Mouse (Mus musculus) heart, postnatal 14 days (tissue): ENCODE results near the gene Rgs8. TPM values are rescaled to one million over a fixed set of nuclear protein-coding genes. Genes with fewer than 3 reads are reported as not detected.

Experiments used
- DNase-seq, 2 experiments: peaks; one replicate each; pipeline ENCODE4 v3.0.0; 2021 to 2022
- intact Hi-C: fragments of 180-260 bp; cut with DNase I; formaldehyde crosslinking; loops from one replicate; pipeline ENCODE4 v1.15.1; 2025
- long read RNA-seq, 2 experiments: library from polyadenylated mRNA; stranded (forward); transcript quantifications; one replicate each; pipeline ENCODE4 v2.0.0; 2021
- total RNA-seq, 2 experiments: library from RNA; stranded (reverse); gene quantifications; 2 replicates each; pipeline ENCODE4 v1.2.3; 2021

Gene Rgs8
- not detected for total RNA-seq
- long read RNA-seq, experiment 1, result 0 reads
- long read RNA-seq, experiment 2, result 0 reads

DNA sequence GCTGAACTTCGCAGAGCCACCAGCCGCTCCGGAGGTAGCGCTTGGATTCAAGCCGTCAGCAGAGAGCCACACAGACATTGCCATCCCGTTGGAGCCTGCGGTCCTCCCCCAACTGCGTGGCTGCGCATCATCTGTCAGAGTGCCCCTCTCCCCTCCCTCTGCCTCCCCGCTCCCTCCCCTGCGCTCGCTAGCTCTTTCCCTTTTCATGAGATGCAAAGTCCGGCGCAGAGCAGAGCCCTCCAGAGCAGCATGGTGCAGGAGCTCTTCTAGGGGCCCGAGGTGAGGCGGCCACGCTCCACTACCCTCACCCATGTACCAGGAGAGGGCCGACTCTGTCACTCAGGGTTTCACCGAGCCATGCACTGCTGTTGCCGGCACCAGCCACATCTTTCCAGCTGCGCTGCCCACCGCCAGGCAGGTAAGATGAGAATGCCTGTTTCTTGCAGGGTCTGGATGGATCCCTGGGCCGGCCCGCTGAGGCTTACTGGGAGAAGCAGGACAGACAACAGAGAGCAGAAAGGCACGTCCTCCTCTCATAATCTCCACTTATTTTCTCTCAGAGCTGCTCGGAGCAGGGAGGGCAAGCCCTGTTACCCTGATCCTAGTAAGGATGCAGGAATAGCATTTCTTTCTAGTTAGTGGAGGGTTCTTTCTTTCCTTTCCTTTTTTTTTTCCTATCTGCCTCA is at the start of gene Rgs8:
Gene Rgs8 (plus strand): TSS at position 88 of the 686 bp plus-strand sequence.
- intact Hi-C loops, result no loop called here
- DNase-seq, result no peak

GRCm38 (mm10) chr1:153617340-153617830 is 35.4 kb upstream of the Rgs8 start:
- no peak for DNase-seq
- intact Hi-C loops, result no loop called here

DNA sequence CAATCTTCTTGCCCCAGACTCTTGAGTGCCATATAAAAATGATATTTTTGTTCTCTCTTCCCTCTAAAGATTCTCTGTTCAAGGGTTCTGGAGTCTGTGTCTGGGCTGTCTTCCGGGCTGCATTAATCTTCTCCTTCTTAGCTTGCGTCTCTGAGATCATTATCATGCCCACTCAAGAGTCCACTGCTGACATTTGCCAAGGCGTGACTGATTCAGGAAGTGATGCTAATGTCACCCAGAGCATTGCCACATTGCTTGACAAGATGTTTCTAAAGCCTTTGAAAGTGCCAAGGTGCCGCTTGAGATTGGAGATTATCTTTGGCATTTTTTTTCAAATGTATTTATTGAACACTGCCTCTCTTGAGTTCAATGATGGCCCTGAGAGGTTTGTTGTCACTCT is 29.8 kb upstream of the Rgs8 start:
- no peak for DNase-seq
- intact Hi-C loops, result no loop called here

DNA sequence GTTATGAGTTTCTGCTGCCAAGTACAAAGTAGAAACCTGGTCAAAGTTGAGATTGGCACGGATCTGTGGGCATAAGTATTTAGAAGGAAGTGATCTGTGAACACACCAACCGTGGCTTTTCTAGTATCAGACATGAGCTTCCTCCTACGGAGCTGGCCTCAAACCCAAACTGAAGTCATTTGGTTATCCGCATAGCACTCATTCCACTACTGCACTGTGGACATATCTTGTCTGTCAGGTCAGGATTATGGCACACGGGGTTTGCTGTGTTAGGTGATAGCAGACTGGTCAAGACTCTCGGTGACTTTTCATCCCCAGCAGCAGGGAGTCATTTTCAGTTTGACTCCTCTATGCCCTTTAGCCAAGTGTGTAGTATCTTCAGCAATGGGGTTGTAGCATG is 20.1 kb upstream of the Rgs8 start:
- intact Hi-C loops, result no loop called here
- no peak for DNase-seq

- intact Hi-C loops, result no loop called here
- DNase-seq, result no peak
These were observed 17.8 kb upstream of the Rgs8 start for GRCm38 (mm10) chr1:153635056-153635455.

GRCm38 (mm10) chr1:153635521-153635920 is 17.3 kb upstream of the Rgs8 start:
- intact Hi-C loops, result no loop called here
- DNase-seq, result peak; percentile 62 to 75

DNA sequence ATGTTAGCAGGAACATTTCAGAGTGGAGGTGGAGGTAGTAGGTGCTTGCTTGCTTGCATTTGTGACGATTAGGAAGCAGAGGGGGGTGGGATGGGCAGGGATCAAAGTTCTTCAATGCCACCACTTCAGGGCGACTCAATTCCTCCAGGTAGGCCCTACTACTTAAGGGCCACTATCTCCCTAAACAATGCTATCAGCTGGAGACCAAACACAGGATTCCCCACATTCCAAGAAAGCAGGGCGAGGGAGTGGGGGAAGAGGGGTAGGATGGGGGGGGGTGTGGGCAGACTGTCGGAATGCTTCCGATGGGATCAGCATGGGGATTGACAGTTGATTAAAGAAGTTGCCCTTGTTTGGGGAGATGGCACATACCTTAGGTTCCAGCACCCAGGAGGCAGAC is 16.0 kb upstream of the Rgs8 start:
- no peak for DNase-seq
- intact Hi-C loops, result no loop called here

DNA sequence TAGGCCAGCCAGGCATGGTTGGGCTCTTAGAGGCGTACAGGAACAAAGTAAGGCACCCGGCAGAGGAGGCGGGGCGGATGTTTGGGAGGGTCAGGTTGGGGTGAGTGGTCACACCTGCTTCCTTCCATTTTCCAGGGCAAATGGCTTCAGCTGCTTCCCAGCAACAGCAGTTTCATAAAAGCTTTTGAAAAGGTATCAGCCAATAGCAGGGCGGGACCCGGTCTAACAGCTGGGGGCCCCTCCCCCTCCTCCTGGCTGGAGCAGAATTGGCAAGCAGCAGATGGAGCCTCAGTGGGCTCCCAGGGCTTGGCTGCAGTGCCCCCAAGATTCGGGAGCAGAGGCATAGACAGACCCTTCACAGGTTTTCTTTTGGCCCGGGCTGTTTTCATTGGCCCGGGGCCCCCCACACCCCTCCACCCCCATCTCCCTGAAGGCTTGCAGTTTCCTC is 11.3 kb upstream of the Rgs8 start:
- intact Hi-C loops, result loop anchor here (5.0 kb wide), 1 partner anchor 84 kb away; no protein-coding TSS in a partner anchor
- DNase-seq, result peak; percentile 67

DNA sequence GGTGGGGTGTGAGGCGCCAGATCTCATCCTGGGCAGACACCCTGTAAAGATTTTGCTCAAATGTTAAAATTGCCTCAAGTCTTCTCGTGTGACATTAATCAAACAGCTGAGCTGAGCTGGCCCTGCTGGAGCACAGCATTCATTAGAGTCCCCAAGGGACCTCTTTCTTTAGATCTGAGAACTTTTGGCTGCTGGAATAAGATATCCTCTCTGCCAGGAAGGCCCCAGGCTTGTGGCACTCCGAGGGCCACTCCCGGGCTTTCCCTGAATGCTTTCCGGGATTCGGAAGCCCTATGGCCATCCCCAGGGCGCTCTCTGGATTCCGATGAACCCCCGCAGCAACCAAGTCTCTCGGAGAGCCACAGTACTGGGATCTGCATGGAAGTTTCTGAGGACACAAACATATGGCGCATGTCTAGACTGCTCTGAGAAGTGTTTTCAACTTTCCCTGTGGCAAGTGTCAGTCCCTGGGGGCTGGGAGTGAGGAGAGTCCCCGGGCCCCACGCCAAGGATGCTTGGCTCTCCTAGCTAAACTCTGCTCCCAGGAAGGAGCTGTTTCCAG is 10.8 kb upstream of the Rgs8 start:
- DNase-seq, result peak; percentile 83 to 86
- intact Hi-C loops, result loop anchor here (5.0 kb wide), 1 partner anchor 85 kb away; no protein-coding TSS in a partner anchor

- intact Hi-C loops, result no loop called here
- DNase-seq, result no peak
These were observed 849 bp downstream of the Rgs8 start for GRCm38 (mm10) chr1:153653674-153654073.

- DNase-seq, result no peak
- intact Hi-C loops, result no loop called here
These were observed 6.8 kb downstream of the Rgs8 start for GRCm38 (mm10) chr1:153659666-153660065.

DNA sequence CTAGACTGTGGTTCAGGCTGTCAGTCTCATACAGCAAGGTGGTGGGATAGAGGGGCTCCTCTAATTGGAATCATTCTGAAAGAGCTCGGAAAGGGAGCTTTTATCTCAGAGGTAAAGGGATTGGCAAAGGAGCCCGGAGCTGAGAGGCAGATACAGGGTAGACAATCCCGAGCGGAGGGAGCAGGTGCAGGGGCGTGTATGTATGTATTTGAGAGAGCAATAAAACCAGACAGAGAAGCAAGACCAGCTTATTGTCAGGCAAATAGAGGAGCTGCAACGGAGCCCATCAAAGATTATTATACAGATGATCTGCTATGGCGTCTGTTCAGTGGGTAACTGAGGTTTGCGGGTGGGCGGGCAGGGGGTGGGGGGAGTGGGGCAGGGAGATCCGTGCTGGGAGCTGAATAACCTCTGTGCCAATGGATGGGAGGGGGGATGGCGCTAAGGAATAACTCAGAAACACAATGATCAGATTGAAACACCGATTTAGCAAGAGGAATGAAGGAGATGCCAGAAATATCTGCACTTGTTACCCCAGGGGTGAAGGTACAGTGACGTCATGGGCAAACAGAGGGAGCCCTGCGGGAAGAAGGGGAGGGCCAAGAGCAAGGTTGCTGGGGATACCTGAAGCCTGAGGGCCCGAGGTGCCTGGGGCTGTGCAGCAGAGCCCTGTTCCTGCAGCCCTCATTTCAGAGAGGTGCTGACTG is 8.3 kb downstream of the Rgs8 start:
- intact Hi-C loops, result no loop called here

DNA sequence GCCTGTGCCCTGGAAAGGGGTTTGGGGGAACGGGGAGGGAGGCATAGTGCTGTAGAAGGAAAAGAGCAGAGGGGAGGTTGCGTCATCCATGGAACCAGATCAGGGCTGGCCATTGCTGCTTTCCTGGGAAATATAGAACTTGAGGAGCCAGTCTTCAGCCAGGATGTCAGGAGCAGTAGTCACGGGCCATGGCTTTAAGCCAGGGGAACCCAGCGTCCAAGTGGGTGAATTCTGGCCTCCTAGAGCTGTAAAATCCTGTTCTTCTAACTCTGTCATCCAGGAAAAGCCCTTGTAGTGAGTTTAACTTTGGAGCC is 8.8 kb downstream of the Rgs8 start:
- intact Hi-C loops, result no loop called here
- peak in 1 of 2 experiments; percentile 22 for DNase-seq

More for the DNA sequence above, 8.3 kb downstream of the Rgs8 start:
- no peak for DNase-seq

DNA sequence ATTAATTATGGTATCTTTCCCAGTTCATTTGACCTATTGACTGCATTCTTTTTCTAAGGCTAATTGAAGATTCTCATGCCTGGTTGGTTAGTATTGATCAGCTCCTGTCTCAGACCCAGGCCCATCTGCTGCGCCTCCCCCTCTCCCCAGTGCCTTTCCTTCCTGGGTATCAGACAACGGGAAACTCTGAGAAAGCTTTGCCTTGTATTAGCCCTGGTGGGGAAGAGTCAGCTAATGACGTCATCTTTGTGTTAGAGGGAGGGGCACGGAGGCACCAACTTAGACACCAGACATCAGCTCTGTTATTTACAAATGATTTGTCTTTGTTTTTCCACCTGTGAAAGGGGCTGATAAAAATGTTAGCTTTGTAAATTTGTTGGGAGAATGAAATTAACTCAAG is 9.5 kb downstream of the Rgs8 start:
- DNase-seq, result no peak
- intact Hi-C loops, result no loop called here

GRCm38 (mm10) chr1:153665066-153665715 is 12.4 kb downstream of the Rgs8 start:
- intact Hi-C loops, result no loop called here
- no peak for DNase-seq

- intact Hi-C loops, result no loop called here
- DNase-seq, result peak in 1 of 2 experiments; percentile 16
These were observed 13.4 kb downstream of the Rgs8 start for GRCm38 (mm10) chr1:153666236-153666635.

- DNase-seq, result no peak
- intact Hi-C loops, result no loop called here
These were observed 14.5 kb downstream of the Rgs8 start for GRCm38 (mm10) chr1:153667244-153667727.

GRCm38 (mm10) chr1:153667781-153668180 is 15.0 kb downstream of the Rgs8 start:
- no peak for DNase-seq
- intact Hi-C loops, result no loop called here

DNA sequence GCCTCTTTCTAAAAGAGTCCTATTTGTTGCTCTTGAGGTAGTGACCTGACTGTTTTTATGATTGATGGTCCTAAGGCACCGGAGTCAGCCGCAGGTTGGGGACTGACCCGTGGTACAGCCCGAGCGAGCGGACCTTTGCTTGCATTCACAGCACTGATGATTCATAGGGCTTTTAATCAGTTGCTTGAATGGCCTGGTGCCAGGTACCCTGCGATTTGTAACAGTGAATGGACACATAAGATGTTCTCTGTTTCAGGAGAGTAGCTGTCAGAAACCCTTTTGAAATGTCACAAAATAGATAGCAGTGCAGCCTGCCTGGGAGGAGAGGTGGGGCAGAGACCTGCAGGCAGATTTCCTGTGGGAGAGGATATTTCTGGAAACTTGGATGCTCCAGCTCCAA is 16.3 kb downstream of the Rgs8 start:
- intact Hi-C loops, result no loop called here
- DNase-seq, result no peak

GRCm38 (mm10) chr1:153669728-153670127 is 16.9 kb downstream of the Rgs8 start:
- no peak for DNase-seq
- intact Hi-C loops, result no loop called here

- intact Hi-C loops, result no loop called here
- no peak for DNase-seq
These were observed 18.5 kb downstream of the Rgs8 start for GRCm38 (mm10) chr1:153671352-153671751.
